Mouse (Mus musculus): ENCODE data around the gene Sumf1.

Gene Sumf1

GRCm38 (mm10) chr6:108148435-108148834 lies 36.9 kb downstream of the Sumf1 start:
- DNase-seq (ENCODE audit: low spot score in 2 of 2) = peak in 1 of 2 experiments; percentile 26

- no peak for DNase-seq (ENCODE audit: low spot score in 2 of 2)
Measured at GRCm38 (mm10) chr6:108146637-108147036, 38.7 kb downstream of the Sumf1 start.

DNA sequence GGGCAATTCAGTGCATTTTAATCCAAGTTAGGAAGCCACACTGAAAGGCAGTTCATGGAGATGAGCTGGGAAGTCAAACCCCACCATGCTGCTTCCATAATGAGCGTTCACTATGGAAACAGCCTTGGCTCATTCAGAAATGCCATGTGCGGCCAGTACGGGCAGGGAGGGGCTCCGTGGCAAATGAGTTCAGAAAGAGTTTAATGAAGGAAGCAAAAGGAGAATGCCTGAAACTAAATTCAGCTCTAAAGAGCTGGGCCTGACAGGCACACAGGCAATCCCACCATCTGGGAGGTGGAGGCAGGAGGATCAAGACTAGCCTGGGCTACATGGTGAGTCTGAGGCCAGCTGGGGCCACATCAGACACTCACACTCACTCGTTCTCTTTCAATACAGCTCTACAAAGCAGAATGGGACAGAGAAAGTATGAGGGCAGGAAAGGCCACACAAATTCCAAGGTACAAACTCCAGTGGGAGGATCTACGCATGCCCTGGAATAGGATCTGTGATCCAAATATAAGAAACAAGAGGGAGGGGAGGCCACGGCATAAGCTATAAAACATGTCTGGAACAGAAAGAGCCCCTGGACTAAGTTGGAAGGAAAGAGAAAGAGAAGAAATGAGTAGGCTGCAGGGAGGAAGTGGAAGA lies 39.3 kb downstream of the Sumf1 start:
- no peak for DNase-seq (ENCODE audit: low spot score in 2 of 2)

- DNase-seq (ENCODE audit: low spot score in 2 of 2) = no peak
Measured at GRCm38 (mm10) chr6:108145241-108145640, 40.1 kb downstream of the Sumf1 start.

- DNase-seq (ENCODE audit: low spot score in 2 of 2) = no peak
Measured at GRCm38 (mm10) chr6:108142796-108143195, 42.6 kb downstream of the Sumf1 start.

- DNase-seq (ENCODE audit: low spot score in 2 of 2) = no peak
Measured at GRCm38 (mm10) chr6:108140722-108141490, 44.5 kb downstream of the Sumf1 start.

DNA sequence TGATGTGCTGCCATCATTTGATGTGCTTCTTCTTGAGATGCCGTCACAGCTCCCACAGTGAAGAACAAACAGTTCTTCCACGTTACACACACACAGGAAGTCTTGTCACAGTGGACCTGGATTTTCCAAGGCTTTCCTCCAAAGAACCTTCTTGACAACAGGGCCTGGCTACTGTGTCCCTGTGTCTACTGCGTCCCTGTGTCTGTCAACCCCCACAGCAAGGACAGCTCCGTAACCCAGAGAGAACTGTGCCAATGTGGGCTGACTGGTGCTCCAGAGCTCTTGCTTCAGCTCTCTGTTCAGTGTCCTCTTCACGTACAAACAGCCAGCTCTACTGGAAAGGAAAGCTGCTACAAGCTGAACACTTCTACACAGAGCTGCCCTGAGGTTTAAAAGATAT lies 48.4 kb downstream of the Sumf1 start:
- DNase-seq (ENCODE audit: low spot score in 2 of 2) = no peak

GRCm38 (mm10) chr6:108136286-108136685 lies 49.1 kb downstream of the Sumf1 start:
- no peak for DNase-seq (ENCODE audit: low spot score in 2 of 2)

DNA sequence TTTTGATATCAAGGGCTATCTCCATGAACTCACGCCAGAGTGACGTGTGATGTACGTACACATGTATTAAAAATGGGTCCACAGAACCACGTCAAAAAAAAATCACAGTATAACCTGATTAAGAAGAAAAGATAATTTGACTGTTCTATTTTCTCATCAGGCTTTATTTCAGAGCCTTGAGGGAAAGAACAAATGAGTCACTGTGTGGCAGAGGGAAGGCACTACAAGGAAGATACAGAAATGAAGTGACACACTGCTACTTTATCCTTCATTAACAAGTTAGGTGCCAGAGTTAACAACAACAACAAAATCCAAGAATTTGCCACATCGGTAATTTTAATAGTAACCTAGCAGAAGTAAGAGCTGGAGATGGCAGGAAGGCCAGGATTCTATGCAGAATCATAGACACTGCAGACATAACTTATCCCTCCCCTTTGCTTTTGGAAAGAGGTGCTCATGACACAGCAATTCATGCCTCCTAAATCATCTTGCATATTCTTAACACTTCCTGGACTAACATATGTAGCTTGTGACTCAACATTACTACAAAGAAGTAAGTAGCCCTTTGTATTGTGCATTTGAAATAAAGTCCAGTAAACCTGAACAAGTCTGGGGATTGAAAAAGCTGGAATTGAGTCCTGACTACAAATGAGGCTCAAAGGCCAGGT lies 53.0 kb downstream of the Sumf1 start:
- no peak for DNase-seq (ENCODE audit: low spot score in 2 of 2)

DNA sequence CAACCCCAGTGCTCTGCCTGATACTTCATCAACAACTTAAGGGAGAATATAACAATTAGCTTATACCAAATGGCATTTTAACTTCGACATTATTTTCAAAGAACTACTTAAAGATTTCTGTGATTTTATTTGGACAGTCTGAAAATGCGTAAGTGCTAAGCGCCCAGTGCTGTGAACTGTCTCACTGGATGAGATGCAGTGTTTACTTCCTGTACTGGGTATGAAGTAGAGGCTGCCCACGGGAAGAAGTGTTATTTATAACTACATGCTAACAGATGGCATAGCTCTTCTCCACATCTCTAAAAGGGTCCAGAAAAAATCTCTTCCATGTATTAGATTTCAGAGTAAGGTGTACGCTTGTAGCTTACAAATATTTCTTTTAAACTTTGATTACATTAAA lies 54.7 kb downstream of the Sumf1 start:
- DNase-seq (ENCODE audit: low spot score in 2 of 2) = no peak

DNA sequence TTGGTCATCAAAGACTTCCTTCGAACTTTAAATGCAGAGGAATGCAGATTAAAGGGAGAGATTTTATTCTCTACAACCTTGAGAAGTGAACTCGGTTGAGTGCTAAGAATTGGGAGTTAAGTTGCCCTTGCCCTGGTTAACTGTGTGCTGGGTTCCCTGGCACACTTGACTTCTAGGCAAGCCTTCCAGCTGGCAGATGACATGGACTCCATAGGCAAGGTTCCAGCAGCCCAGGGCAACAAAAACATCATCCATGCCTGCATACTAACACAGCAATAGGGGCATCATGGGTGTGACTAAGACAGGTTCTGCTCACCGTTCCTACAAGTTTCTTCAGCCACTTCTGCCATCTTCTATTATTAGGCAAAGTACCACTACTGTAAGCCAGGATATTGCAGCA lies 58.8 kb downstream of the Sumf1 start:
- no peak for DNase-seq (ENCODE audit: low spot score in 2 of 2)

DNA sequence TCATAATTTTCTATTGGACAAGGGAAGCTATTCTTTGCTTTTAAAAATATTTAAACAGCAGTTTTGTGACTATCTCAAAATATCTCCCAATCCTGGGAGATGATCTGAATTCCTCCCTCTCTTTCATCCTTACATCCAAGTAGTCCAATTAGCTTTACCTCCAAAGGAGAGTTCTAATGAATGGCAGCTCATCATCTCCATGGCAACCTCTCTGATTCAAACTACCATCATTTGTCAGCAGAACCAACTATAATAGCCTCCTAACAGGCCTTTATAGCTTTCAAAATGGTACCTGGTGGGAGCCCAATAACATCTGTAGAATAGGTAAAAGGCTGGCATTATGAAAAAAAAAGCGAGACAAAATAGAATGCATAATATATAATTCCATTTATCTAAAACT lies 59.9 kb downstream of the Sumf1 start:
- DNase-seq (ENCODE audit: low spot score in 2 of 2) = no peak

GRCm38 (mm10) chr6:108117881-108118280 lies 67.5 kb downstream of the Sumf1 start:
- no peak for DNase-seq (ENCODE audit: low spot score in 2 of 2)

DNA sequence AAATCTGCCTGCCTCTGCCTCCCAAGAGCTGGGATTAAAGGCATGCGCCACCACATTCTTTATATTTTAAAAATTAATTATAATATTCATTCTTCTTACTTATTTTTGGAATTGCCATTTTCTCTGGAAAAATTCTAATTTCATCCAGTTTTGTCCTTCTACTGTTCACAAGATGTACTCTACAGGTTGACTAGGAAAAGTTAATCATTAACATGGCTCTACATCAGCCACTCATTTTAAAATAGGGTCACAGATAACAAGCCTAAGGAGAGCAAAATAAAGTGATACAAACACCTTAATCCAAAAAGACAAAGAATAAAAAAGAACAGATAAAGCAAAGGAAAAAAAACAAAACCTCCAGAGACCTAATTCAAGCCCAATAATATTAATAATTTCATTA lies 70.4 kb downstream of the Sumf1 start:
- DNase-seq (ENCODE audit: low spot score in 2 of 2) = no peak

GRCm38 (mm10) chr6:108111693-108112092 lies 73.7 kb downstream of the Sumf1 start:
- DNase-seq (ENCODE audit: low spot score in 2 of 2) = no peak

GRCm38 (mm10) chr6:108110336-108110735 lies 75.0 kb downstream of the Sumf1 start:
- DNase-seq (ENCODE audit: low spot score in 2 of 2) = no peak

GRCm38 (mm10) chr6:108107376-108107775 lies 78.0 kb downstream of the Sumf1 start:
- DNase-seq (ENCODE audit: low spot score in 2 of 2) = no peak

DNA sequence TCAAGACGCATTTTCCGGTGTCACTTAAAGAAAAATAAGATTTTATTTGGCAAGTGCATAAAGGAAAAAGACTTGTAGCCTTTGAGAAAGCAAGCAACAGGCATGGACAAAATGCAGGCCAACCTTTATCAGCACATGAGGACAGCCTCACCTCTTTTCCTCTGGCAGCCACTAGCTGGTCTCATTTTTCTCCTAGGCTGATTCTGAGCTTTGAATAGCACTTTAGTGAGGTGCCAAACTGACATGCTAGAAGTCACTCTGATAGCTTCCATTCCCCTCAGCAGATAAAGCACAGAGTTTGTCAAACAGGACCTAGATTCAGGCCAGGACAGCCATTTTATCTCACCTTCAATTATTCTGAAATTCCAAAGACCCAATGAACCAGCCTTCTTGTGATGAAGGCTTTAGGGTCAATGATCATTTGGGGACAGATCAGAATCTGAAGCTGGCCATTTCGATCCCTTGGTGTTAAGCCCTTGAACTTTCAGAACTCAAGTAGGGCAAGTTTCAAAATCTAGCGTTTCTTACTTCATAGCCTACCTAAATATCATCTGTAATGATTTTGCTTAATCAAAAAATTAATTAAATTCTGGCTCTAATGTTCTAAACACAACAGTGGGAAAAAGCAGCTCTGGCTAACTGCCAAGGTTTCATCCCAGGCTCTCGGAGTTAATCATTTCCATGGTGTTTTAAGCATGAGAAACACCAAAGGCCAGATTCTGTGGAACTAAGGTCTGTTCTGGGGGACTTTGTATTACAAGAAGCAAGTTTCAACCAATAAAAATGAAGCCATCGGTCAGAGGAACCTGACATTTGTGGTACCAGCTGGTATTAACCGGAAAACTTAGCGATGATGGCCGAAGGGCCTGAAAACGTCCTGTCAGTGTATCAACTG lies 83.2 kb downstream of the Sumf1 start:
- no peak for DNase-seq (ENCODE audit: low spot score in 2 of 2)

DNA sequence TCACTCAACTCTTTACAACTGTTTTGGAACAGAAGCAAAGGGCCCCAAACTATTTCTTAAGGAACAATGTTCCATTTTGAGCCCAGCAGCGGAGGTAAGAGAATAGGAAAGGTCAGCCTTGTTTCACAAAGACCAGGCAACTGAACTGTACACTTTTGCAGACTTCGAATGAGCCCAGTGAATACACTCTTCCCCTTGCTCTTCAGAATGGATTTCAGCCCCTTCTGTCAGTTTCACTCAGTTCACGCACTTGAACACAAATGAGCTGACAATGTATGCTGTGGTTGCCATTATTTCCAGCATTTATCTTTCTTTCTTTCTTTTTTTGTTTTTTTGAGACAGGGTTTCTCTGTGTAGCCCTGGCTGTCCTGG lies 86.5 kb downstream of the Sumf1 start:
- DNase-seq (ENCODE audit: low spot score in 2 of 2) = no peak

GRCm38 (mm10) chr6:108098171-108098845 lies 87.1 kb downstream of the Sumf1 start:
- peak; percentile 28 to 71 for DNase-seq (ENCODE audit: low spot score in 2 of 2)

DNA sequence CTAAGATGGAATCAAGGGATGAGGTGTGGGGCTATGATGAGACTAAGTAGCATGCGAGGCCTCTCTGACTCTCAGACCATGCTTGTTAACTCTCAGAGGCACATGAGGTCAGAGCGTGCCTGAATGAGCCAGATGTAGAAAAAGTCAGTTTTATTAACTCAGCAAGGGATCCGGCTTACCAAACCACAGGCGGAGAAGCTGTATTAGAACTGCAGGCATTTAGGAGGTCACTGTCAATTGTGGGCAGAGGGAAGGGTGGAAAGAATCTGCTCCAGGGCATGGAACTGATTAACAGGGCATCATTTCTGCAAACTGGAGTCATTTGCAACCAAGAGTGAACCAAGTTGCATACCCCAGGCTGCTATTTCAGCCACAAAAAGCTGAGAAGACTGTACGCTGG lies 89.9 kb downstream of the Sumf1 start:
- no peak for DNase-seq (ENCODE audit: low spot score in 2 of 2)
